Mouse (Mus musculus) adrenal gland, adult 18-20 months (tissue): Measurements from ENCODE around the gene Noa1. TPM values are rescaled to one million over a fixed set of nuclear protein-coding genes. Genes with fewer than 3 reads are reported as not detected.

Source experiments
- DNase-seq, 2 experiments: peaks; one replicate each; pipeline ENCODE4 v3.0.0; 2021 to 2022; ENCODE audit warnings: low spot score in 2 of 2
- long read RNA-seq, 2 experiments: library from polyadenylated mRNA; stranded (forward); transcript quantifications; one replicate each; pipeline ENCODE4 v2.0.0; 2021
- total RNA-seq, 2 experiments: library from RNA; stranded (reverse); gene quantifications; 1 replicate in 1 of 2; 2 replicates in 1 of 2; pipeline ENCODE4 v1.2.3; 2021

Gene Noa1
- 10 to 100 TPM; 22.5 to 25.9 TPM for total RNA-seq
- long read RNA-seq, experiment 1, transcript Noa1-201 (7 exons, 2,288 nt): major isoform, 33 of 44 reads
- long read RNA-seq, experiment 1, partial matches to known transcripts: 0 of 44 reads
- long read RNA-seq, experiment 1, other reads (novel, unspliced or antisense): 8 of 44 reads
- long read RNA-seq, experiment 2, transcript Noa1-201 (7 exons, 2,288 nt): major isoform, 108 of 124 reads
- long read RNA-seq, experiment 2, partial matches to known transcripts: 1 of 124 reads
- long read RNA-seq, experiment 2, other reads (novel, unspliced or antisense): 14 of 124 reads

- DNase-seq: peak; percentile 98 to 100
These were observed at the start of gene Noa1, which contains the start of gene Polr2b for GRCm38 (mm10) chr5:77309924-77310772. Gene Noa1, minus strand, starts transcription at chr5:77310084. Gene Polr2b, plus strand, starts transcription at chr5:77310147.

DNA sequence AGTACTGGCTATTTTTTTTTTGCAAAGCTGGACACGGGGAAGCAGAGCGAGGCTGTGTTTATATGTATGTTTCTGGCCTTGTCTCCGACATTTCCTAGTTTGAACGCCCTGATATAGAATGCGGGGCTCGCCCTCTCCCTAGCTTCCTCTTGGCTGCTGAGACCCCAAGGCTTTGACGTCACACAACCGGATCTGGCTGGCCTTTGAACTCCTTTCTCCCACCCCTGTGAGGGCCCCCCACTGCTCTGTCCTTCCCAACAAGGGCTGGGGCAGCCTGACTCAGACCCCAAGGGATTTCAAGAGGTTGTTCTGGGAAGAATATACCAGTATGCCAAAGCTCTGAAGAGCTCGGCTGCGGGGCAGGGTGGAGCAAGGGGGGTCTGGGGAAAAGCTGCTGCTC lies 48.5 kb upstream of the Noa1 start:
- peak; percentile 36 to 42 for DNase-seq

DNA sequence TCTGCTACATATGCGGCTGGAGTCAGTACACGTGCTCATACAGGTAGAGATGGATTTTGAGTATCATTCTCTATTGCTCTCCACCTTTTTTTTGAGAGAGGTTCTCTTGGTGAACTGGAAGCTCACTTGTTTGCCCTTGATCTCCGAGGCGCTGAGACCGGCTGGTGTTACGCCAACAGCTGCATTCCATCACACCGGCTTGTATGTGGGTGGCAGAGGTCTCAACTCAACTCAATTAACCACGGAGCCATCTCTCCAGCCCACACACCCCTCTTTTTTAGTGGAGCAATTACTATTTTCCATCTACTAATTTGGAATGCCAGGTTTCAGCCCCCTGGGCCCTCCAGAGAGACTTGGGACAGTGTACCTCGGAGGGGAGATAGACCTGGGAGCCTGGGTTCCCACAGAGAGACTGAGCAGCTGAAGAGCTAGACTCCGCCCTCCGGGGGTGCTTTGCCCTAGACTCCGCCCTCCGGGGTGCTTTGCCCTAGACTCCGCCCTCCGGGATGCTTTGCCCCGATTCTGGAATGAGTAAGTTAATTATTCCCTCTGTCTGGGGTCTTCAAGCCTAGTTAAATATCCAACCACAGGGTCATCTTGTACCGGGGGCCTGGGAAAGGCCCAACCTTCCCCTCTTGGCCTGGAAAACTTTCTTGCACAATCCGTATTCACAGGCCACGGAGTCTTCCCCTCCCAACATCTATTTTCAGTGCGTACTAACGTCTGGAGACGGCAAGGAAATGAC lies 47.7 kb upstream of the Noa1 start:
- peak; percentile 70 to 73 for DNase-seq

GRCm38 (mm10) chr5:77355307-77356265 lies 45.7 kb upstream of the Noa1 start:
- DNase-seq: no peak

DNA sequence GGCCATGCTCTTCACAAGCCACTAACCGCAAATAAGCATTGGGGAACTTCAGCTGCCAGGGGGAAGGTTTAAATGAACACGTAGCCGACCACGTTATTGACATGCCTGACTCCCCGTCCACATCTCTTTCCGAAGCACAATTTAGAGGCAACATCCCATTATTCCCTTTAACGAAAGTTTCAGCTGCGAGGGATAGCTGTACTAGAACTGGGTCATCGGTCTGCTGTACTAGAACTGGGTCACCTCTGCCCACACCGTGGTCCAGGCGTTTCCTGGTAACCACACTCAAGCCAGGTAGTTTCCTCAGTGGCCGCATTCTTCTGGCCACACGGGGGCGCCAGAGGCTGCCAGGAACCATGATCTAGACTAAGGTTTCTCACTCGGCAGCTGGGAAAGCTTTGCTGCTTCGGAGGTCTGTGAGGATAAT lies 44.5 kb upstream of the Noa1 start:
- DNase-seq: peak; percentile 88 to 89

DNA sequence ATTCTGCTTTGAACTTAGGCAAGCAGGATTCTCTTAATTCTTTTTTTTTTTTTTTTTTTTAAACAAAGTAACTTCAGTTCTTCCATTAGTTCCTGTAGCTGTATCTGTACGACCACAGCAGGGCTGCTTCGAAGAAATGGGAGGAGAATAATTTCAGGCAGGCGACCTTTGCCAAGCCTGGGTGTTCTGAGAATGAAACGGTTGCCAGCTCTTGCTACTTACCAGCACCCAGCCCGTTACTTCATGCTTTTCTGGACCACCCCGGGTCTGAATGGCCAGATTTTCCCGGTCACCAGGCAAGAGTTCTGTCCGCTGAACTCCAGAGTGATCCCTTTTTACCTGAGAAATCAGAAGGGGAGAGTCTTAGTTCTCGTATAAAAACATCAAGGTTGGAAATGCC lies 41.8 kb upstream of the Noa1 start:
- DNase-seq: no peak

DNA sequence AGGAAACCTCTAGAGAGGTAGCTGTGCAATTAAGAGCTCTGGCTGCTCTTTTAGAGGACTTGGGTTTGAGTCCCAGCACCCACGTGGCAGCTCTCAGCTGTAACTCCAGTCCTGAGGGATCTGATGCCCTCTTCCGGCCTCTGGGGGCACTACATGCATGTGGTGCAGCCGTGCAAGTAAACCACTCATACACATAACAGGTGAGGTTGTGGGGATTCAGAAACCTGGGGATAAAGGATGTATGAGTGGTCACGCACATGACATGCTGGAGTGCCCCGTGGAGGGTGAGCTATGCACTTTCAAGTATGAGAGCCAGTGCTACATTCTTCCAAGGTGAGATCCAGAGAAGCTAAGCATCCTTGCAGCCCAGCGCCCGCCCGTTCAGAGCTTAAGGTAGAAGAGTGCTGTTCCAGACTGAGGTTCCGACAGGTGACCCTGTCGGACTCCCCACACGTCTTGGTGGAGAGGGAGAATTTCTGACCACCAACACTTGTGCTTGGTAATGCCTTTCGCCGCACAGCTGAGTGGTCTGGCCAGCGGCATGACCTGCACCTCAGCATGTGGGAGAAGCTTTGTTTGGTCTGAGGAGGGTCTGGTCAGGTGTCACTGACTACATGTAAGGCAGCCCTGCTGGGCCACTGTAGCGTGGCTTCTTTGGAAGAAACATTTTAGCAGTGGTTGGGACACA lies 40.2 kb upstream of the Noa1 start:
- no peak for DNase-seq

DNA sequence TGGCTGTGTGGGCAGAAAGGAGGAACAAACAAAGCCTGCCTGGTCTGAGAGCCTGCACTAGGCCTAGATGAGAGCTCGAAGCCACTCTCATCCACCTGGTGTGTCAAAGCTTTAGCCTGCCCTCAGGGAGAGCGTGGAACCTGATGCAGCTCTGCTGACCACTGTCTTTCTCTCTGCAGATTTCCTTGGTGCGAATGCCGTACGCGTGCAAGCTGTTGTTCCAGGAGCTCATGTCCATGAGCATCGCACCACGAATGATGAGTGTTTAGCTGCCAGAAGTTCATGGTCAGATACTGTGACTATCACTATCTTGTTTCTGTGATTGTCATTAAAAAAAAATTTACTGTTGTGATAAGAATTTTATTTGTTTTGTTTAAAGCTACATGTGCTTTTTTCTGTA lies 39.0 kb upstream of the Noa1 start:
- no peak for DNase-seq

DNA sequence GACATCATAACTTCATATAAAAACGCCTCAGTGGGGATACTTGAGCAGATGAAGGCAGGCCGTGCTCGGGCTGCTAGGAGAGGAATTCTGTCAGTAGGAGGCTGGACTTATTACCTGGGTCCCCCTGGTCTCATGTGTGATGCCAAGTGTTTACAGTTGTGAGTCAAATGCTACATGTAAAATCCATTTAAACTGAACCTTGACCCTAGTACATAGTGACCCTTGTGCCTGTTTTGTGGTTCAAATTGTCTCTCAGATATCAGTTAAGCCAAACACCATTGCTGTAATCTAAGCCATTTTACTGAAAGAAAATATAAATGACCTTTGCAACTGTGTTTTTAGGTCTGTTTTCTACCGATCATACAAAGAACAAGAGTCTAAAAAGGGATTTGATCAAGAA lies 30.1 kb upstream of the Noa1 start:
- DNase-seq: no peak

GRCm38 (mm10) chr5:77330154-77330553 lies 20.3 kb upstream of the Noa1 start:
- no peak for DNase-seq

GRCm38 (mm10) chr5:77324936-77325335 lies 15.1 kb upstream of the Noa1 start:
- DNase-seq: no peak

- DNase-seq: no peak
These were observed 5.1 kb upstream of the Noa1 start for GRCm38 (mm10) chr5:77314986-77315385.

GRCm38 (mm10) chr5:77314206-77314605 lies 4.3 kb upstream of the Noa1 start:
- no peak for DNase-seq

GRCm38 (mm10) chr5:77309051-77309906 lies 605 bp downstream of the Noa1 start:
- DNase-seq: peak; percentile 31 to 41

- no peak for DNase-seq
These were observed 1.9 kb downstream of the Noa1 start for GRCm38 (mm10) chr5:77307821-77308553.

DNA sequence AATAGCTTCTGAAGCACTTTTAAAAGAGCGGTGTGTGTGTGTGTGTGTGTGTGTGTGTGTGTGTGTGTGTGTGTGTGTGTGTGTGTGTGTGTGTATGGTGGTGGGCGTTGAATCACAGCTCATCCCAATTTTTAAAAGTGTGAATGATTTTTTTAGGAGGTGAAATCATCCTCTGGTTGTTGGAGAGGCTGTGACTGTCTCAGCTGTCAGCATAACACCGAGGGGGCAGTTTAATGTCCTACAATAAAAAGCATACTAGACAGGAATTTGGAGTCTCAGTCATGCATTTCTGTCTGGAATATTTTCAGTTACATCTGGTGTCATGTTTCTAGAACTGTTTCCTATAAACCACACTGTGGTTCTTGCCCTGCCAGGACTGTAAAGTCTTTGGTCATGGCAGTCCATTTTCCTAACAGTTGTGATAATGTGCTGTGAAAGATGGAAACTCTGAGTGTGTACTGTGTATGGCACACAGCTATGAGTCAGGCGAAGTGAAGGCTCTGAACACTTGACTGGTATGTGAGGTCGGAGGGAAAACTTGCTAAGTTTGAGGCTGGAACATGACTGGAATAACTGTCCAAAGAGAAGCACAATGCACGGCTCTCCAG lies 8.5 kb downstream of the Noa1 start:
- no peak for DNase-seq

GRCm38 (mm10) chr5:77299486-77299885 lies 10.4 kb downstream of the Noa1 start:
- DNase-seq: no peak
